Mouse (Mus musculus) liver, postnatal 0 days (tissue): ENCODE results near the gene Prpf4.

ENCODE experiments used
- CTCF ChIP-seq: sonication (generic); IDR thresholded peaks from 2 replicates; pipeline ENCODE4 v1.5.1; 2016; ENCODE audit warnings: antibody characterized with exemption, low read depth
- EP300 ChIP-seq: IDR thresholded peaks from 2 replicates; pipeline ENCODE4 v1.6.1; 2016; ENCODE audit warnings: antibody characterized with exemption, low read depth, mild to moderate bottlenecking

DNA sequence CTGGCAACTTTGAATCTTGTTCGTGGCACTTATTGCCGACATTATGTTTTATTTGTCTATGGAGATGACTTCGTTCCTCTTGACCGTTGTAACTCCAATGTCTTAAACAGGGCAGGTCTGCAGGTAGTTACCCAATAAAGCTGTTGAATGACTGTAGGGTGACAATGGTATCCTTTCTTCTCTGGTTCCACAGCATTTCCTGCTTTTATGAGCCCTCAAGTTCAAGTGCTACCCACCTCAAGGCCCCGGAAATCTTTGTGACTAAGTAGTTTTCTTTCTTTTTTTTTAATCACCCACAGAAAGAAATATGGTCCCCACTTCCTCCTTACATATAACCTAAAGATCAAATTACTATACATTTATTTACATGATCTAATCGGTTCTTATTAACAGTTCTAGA lies 67.2 kb downstream of the Prpf4 start:
- no peak for TF ChIP-seq CTCF
- TF ChIP-seq EP300: no peak
